Mouse (Mus musculus) hindbrain, postnatal 0 days (tissue): ENCODE results near the gene Nfat5. TPM values are rescaled to one million over a fixed set of nuclear protein-coding genes. Genes with fewer than 3 reads are reported as not detected.
A peak's percentile ranks its signal among the peaks of the same experiment; 100 is the strongest.

Experiments used
- ATAC-seq: fragments of 200-750 bp; cut with Nextera tagmentation; 2 replicates; pipeline ENCODE4 v1.8.0; 2017; ENCODE audit warnings: mild to moderate bottlenecking, moderate TSS enrichment, moderate library complexity
- DNase-seq: peaks from one replicate; pipeline ENCODE4 v3.0.0-alpha.2; 2015; ENCODE audit warnings: low spot score
- H3K27ac ChIP-seq: fragments of 300-500 bp; sonication (generic); 2 replicates; pipeline ENCODE4 v1.5.1; 2014; ENCODE audit warnings: mild to moderate bottlenecking
- H3K27me3 ChIP-seq: fragments of 300-500 bp; sonication (generic); 2 replicates; pipeline ENCODE4 v1.6.1; 2014; ENCODE audit warnings: low read length, mixed read lengths; ENCODE audit not compliant: insufficient read depth
- H3K36me3 ChIP-seq: fragments of 300-500 bp; sonication (generic); 2 replicates; pipeline ENCODE4 v1.6.1; 2014; ENCODE audit warnings: low read length, mixed read lengths; ENCODE audit not compliant: insufficient read depth
- H3K4me1 ChIP-seq: fragments of 300-500 bp; sonication (generic); 2 replicates; pipeline ENCODE4 v1.6.1; 2014; ENCODE audit warnings: antibody characterized with exemption, low read length, mixed read lengths; ENCODE audit not compliant: insufficient read depth
- H3K4me2 ChIP-seq: fragments of 300-500 bp; sonication (generic); 2 replicates; pipeline ENCODE4 v1.6.1; 2014; ENCODE audit warnings: low read depth, mild to moderate bottlenecking, low read length, moderate library complexity, mixed read lengths
- H3K4me3 ChIP-seq: fragments of 300-500 bp; sonication (generic); 2 replicates; pipeline ENCODE4 v1.5.1; 2014; ENCODE audit warnings: low read length
- H3K9ac ChIP-seq: fragments of 300-500 bp; sonication (generic); replicated peaks from 2 replicates; pipeline ENCODE4 v1.6.1; 2014; ENCODE audit warnings: mild to moderate bottlenecking, low read length, moderate library complexity, mixed read lengths
- H3K9me3 ChIP-seq: fragments of 300-500 bp; sonication (generic); 2 replicates; pipeline ENCODE4 v1.6.1; 2016; ENCODE audit warnings: low read length, mixed read lengths
- CTCF ChIP-seq: IDR thresholded peaks from 2 replicates; pipeline ENCODE4 v1.5.1; 2016; ENCODE audit warnings: antibody characterized with exemption, control low read depth, low read depth
- WGBS: fragments of 180-500 bp; shearing (Covaris S2); extraction: QIAGEN DNeasy Blood & Tissue Kit; methylation state at CpG from one replicate; pipeline ENCODE4 v1.1.7; 2014; 5-methylcytosine and 5-hydroxymethylcytosine counted together
- polyA plus RNA-seq: library from polyadenylated mRNA; unstranded; fragments of >200 nt; fragmentation: Nextera tagmentation; extraction: Ambion mirVana; gene quantifications from 2 replicates; pipeline ENCODE4 v1.2.1, GENCODE M21; 2015
- total RNA-seq: library from RNA; depleted of rRNA; stranded (reverse); fragments of >200 nt; gene quantifications from 2 replicates; pipeline ENCODE4 v1.2.3, GENCODE M21; 2014

Gene Nfat5
- total and polyA plus RNA-seq, 2 experiments from 2014 or later: 6.9 to 22.8 TPM

- H3K36me3 ChIP-seq: no peaks in the 10 kb centered on the region
- 91% methylated on average over 4 of the region's 4 CpGs for WGBS
- H3K4me3 ChIP-seq: no peak overlapping the region
- no peak overlapping the region for H3K27ac ChIP-seq
- no peak overlapping the region for H3K9ac ChIP-seq
- no peaks in the 10 kb centered on the region for H3K9me3 ChIP-seq
- ATAC-seq: no peak
- no peaks in the 10 kb centered on the region for H3K27me3 ChIP-seq
- TF ChIP-seq CTCF: no peak
- H3K4me1 ChIP-seq: no peaks in the 10 kb centered on the region
- no peak for DNase-seq
- no peak overlapping the region for H3K4me2 ChIP-seq
Observed at GRCm38 (mm10) chr8:107291171-107291601, 2.1 kb upstream of the Nfat5 start.

GRCm38 (mm10) chr8:107292119-107292927 lies 947 bp upstream of the Nfat5 start:
- Histone ChIP-seq H3K27me3 (no peaks in the 10 kb centered on the region), H3K9me3 (no peaks in the 10 kb centered on the region), H3K27ac (peak overlapping the region; percentile 98), H3K4me1 (no peaks in the 10 kb centered on the region), H3K9ac (peak overlapping the region; percentile 93), H3K4me2 (peak overlapping the region; percentile 57), H3K4me3 (peak overlapping the region; percentile 99), H3K36me3 (no peaks in the 10 kb centered on the region)
- 59% methylated on average over 18 of the region's 18 CpGs for WGBS
- TF ChIP-seq CTCF: peak; percentile 32; the same call in 1 of the 2 replicates
- ATAC-seq: peak; percentile 13; the same call in 1 of the 2 replicates
- DNase-seq: peak; percentile 21

GRCm38 (mm10) chr8:107293641-107294628 lies 665 bp downstream of the Nfat5 start:
- H3K36me3 ChIP-seq: no peaks in the 10 kb centered on the region
- H3K4me1 ChIP-seq: no peaks in the 10 kb centered on the region
- peak overlapping the region; percentile 99 for H3K4me3 ChIP-seq
- no peak for TF ChIP-seq CTCF
- H3K9ac ChIP-seq: peak overlapping the region; percentile 93
- peak; percentile 65 for ATAC-seq
- peak overlapping the region; percentile 64 for H3K4me2 ChIP-seq
- no peaks in the 10 kb centered on the region for H3K9me3 ChIP-seq
- 2% methylated on average over 43 of the region's 98 CpGs for WGBS
- peak overlapping the region; percentile 98 for H3K27ac ChIP-seq
- H3K27me3 ChIP-seq: no peaks in the 10 kb centered on the region
- peak; percentile 45 for DNase-seq

GRCm38 (mm10) chr8:107295450-107295849 lies 2.2 kb downstream of the Nfat5 start:
- no peak for DNase-seq
- H3K4me2 ChIP-seq: peak overlapping the region; percentile 64
- no peaks in the 10 kb centered on the region for H3K36me3 ChIP-seq
- WGBS: 64% methylated on average over 1 of the region's 1 CpGs
- H3K9ac ChIP-seq: no peak overlapping the region
- no peak for TF ChIP-seq CTCF
- no peaks in the 10 kb centered on the region for H3K9me3 ChIP-seq
- H3K4me3 ChIP-seq: no peak overlapping the region
- H3K27me3 ChIP-seq: no peaks in the 10 kb centered on the region
- no peaks in the 10 kb centered on the region for H3K4me1 ChIP-seq
- ATAC-seq: no peak
- H3K27ac ChIP-seq: no peak overlapping the region

- Histone ChIP-seq H3K4me3 (no peak overlapping the region), H3K9me3 (no peaks in the 10 kb centered on the region), H3K27ac (no peak overlapping the region), H3K36me3 (no peaks in the 10 kb centered on the region), H3K4me2 (no peak overlapping the region), H3K27me3 (no peaks in the 10 kb centered on the region), H3K4me1 (no peaks in the 10 kb centered on the region), H3K9ac (no peak overlapping the region)
- no peak for DNase-seq
- no peak for ATAC-seq
- no peak for TF ChIP-seq CTCF
Observed at GRCm38 (mm10) chr8:107311876-107312275, 18.6 kb downstream of the Nfat5 start.

GRCm38 (mm10) chr8:107324142-107324541 lies 30.9 kb downstream of the Nfat5 start:
- peak; percentile 78; the same call in 1 of the 2 replicates for ATAC-seq
- peak; percentile 93 for DNase-seq

More at GRCm38 (mm10) chr8:107324142-107324541, 30.9 kb downstream of the Nfat5 start:
- TF ChIP-seq CTCF: peak; percentile 94
- Histone ChIP-seq H3K9me3 (no peaks in the 10 kb centered on the region), H3K4me3 (no peak overlapping the region), H3K4me1 (no peaks in the 10 kb centered on the region), H3K36me3 (no peaks in the 10 kb centered on the region), H3K27ac (no peak overlapping the region), H3K9ac (no peak overlapping the region), H3K4me2 (no peak overlapping the region), H3K27me3 (no peaks in the 10 kb centered on the region)
- WGBS: 3% methylated on average over 1 of the region's 1 CpGs
